Mouse (Mus musculus): ENCODE data around the gene Col8a1.

DNA sequence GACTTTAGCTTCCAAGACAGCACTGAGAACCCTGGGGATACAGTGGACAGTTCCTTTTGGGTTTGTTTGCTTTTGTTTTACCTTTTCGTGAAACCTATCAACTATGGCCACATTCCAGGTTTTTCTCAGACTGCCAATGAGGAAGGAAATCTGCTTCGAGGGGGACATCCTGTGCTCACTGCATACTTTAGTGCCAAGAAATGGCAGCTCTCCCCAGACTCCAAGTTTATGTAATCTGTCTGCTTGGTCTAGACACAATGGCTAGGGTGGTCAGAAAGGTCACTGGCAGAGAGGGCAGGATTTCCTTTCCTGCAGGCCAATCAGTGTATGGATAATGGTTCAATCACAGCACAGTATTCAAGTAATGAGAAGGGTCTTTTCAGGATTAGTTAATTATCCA, 172.5 kb downstream of the Col8a1 start:
- TF ChIP-seq CTCF (IDR thresholded peaks at IDR 0.05), result no peak
- TF ChIP-seq EP300 (IDR thresholded peaks at IDR 0.05), result peak; percentile 92

All from lung, postnatal 0 days (tissue).